Mouse (Mus musculus): Measurements from ENCODE around the gene Me3.

DNA sequence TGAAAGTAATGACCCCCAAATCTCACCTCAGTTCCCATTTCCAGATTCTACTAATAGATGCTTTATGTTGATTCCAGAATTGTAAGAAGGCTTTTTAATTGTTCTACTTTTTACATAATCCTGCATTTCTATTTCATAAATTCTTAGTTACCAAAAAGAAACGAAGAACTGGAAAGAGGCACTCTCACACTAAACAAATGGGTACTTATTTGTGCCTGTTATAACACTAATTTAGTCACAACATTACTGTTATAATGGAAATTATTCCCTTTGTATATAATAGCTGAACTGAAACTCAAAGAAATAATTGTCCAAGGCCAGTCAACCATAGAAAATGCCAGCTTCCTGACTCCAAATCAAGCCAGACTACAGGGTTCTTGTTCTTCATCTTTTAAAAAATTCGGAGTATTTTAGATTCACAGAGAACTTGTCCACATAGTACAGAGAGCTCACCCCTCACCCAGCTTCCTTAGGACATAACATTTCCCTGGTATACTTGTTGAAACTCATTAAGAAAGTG is 47.5 kb downstream of the Me3 start:
- no peak for TF ChIP-seq CTCF (IDR thresholded peaks at IDR 0.05; ENCODE audit: control insufficient read depth, insufficient read depth, low read length)
- TF ChIP-seq POLR2A (IDR thresholded peaks at IDR 0.05; ENCODE audit: borderline replicate concordance, control insufficient read depth, low read depth, low read length): no peak

Data from bone marrow, adult 2 months (tissue).